Mouse (Mus musculus) heart, postnatal 36 days (tissue): Measurements from ENCODE around the gene Map1lc3b. TPM values are rescaled to one million over a fixed set of nuclear protein-coding genes. Genes with fewer than 3 reads are reported as not detected.

ENCODE experiments used
- total RNA-seq, 2 experiments: library from RNA; stranded (reverse); gene quantifications; 2 replicates each; pipeline ENCODE4 v1.2.3; 2021

Gene Map1lc3b
- total RNA-seq, 2 experiments from 2014 or later: 266 to 268 TPM

Other genes starting within 250 kb of the Map1lc3b start
- not detected for gene 1700018B08Rik, start 46.0 kb upstream of the Map1lc3b start, total RNA-seq
- gene Fbxo31, start 11.6 kb upstream of the Map1lc3b start, total RNA-seq: 100 to 1,000 TPM; 122 to 133 TPM
- 10 to 100 TPM; 25.3 to 33.1 TPM for gene Zcchc14, start 62.5 kb downstream of the Map1lc3b start, total RNA-seq
- under 1 TPM in 1 of 2 experiments, not detected in 1; 0.08 TPM for gene Jph3, start 139.3 kb downstream of the Map1lc3b start, total RNA-seq
- gene Klhdc4, start 239.2 kb downstream of the Map1lc3b start, total RNA-seq: 10 to 100 TPM; 12.2 to 12.3 TPM